Mouse (Mus musculus) embryo, embryonic 11 days (tissue): Measurements from ENCODE around the gene Dlgap1.

ENCODE experiments used
- DNase-seq: peaks from one replicate; pipeline ENCODE4 v3.0.0-alpha.2; 2015

The Dlgap1 gene

DNA sequence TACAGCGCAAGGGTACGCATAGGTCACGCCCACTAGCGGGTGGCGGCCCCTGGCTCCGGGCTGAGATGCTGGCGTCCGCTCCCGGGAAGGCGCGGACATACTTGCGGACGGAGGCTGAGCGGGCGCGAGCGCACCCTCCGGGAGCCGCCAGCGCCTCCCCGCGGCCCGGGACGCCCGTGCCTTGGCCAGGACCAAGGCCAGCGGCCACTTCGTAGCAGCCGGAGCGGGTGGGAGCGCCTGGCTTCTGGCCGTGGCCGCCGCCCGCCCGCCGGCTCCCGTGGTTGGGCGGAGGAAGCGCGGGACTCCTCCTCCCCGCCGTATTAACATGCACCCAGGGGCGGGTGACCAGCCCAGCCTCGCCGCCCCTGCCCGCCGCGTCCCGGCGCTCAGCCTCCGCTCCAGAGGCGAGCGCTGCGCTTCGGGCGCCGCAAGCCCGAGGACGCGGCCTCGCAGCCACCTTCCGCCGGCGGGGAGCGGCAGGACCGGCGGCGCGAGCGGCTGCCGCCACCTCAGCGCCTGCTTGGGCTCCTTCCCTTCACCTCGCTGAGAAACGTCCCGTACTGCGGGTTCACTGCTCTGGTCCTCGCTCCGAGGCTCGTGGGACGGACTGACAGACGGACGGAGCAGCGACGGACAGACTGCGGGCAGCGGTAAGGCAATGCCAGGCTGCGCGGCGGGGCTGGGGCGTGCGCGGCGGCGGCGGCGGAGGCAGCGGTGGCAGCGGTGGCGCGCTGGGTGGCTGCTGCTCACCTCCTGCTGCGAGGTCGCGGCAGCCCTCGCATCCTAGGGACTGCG, at the start of gene Dlgap1:
Gene Dlgap1 (plus strand): TSS at position 53 of the 795 bp plus-strand sequence.
- peak; percentile 92 for DNase-seq

GRCm38 (mm10) chr17:69954936-69955335, 13.9 kb upstream of the Dlgap1 start:
- DNase-seq: no peak

- peak; percentile 47 for DNase-seq
These were observed 1.2 kb downstream of the Dlgap1 start for GRCm38 (mm10) chr17:69969816-69970750.

- no peak for DNase-seq
These were observed 4.2 kb downstream of the Dlgap1 start for GRCm38 (mm10) chr17:69973081-69973480.

DNA sequence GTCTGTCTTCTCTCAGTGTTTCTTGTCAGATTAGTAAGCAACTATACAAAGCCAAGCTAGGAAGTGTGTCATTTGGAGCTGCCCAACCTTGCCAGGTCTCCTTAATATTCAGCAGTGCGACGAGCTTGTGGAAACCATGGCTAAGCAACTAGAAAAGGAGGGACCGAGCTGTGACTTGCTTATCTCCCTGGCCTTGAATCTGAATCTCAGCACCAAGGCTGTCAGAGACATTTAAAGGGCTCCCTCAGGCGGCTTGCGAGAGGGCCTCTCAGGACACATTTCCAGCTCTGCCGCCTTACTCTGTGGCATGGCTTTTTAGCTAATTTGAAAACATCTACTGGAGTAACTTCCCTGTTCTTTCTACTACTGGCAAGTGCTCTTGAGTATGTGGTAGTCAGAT, 5.1 kb downstream of the Dlgap1 start:
- DNase-seq: no peak

DNA sequence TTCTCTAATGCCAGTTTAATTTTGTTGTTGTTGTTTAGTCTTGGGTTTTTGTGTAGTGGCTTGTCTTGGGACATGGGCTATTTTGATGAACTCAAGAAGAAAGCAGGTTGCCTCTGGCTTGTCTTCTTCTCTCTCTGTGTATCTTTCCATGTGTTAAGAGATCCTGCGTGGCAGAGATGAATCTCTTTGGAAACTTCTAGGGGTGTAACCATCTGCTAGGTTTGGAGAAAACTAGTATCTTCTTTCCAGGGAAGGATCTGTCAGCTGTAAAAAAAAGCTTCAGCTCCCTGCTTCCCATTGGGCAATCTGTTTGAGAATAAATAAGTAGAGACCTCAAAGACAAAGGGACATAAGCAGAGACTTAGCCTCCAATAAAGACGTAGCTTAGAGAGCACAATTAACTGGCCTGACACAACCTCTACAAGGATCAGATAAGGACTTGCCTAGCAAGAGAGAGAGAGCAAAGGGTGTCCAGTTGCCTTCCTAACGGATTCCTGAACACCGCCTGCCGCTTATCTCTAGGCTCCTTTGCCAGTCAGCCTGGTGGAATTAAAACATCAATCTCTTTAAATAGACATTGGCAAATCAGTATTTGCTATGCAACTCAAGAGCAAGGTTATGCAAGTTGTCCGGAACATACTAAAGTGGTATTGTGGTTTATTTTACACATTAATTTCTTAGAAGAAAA, 13.5 kb downstream of the Dlgap1 start:
- no peak for DNase-seq

DNA sequence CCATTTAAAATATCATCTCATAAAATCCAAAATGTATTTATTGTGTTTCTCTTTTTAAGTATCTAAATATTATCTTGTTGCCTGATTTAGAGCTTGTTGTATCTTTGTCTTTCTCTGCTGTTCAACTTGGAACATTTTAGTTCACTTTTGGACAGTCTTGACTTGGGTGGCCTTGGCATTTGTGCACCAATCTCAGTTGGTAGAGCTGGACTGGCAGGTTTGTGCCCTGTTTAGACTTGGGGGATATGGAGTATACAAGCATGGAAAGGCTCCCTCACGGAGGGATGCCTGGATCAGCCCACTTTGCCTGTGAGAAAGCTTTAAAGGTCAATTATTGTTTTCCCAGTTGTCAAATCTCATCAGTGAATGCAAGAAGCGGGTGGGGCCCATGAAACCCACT, 27.5 kb downstream of the Dlgap1 start:
- no peak for DNase-seq

- DNase-seq: no peak
These were observed 33.2 kb downstream of the Dlgap1 start for GRCm38 (mm10) chr17:70002026-70002425.

GRCm38 (mm10) chr17:70004628-70005027, 35.8 kb downstream of the Dlgap1 start:
- no peak for DNase-seq

DNA sequence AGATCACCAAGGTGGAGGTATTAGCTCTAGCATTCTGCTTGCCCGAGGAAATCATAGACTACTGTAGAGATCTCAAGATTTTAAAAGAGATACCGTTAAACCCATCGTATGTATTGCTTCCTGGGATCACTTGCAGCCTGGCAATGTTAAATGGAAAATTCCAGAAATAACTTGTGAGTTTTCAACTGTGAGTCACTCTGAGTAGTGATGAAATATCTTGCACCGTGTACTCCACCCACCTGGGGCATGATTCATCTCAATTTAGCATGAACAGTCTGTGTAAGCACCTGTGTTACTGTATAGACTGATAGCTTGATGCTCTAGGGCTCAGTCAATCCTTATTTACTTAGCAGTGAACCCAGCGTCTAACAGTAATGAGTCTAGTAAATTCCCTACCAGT, 38.7 kb downstream of the Dlgap1 start:
- DNase-seq: no peak

- no peak for DNase-seq
These were observed 47.6 kb downstream of the Dlgap1 start for GRCm38 (mm10) chr17:70016511-70016910.

GRCm38 (mm10) chr17:70020376-70020775, 51.5 kb downstream of the Dlgap1 start:
- DNase-seq: no peak

GRCm38 (mm10) chr17:70022618-70023017, 53.7 kb downstream of the Dlgap1 start:
- no peak for DNase-seq

GRCm38 (mm10) chr17:70034862-70035261, 66.0 kb downstream of the Dlgap1 start:
- no peak for DNase-seq

DNA sequence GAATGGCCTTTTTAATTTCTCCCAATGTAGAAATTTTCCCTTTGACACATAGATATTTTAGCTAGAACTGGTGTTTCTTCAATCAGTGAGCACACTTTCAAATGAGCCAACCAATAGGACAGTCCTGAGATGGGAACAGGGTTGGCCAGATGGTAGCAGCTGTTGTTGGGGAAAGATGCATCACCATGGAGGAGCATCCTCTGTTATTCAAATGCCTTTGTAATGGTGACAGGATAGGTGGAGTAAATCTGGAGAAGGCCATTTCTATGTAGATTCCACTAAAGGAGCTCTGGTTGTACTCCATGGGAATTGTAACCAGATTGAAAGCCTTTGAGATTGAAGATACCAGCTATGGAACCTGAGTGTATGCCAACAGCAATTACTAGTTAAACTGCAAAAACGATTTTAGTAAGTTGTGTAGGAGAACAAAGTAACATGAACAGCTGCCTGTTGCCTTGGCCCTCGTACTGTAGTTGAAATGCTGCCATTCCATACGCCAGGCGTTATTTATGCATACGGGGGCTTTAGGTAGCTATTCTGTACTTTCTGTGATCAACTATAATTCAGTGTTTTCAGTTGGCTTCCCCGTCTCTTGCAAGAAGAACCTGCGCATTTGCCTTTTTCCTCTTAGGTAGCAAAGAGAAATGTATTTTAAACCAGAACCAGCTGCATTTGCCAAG, 72.0 kb downstream of the Dlgap1 start:
- DNase-seq: no peak

- DNase-seq: no peak
These were observed 99.4 kb downstream of the Dlgap1 start for GRCm38 (mm10) chr17:70068281-70068680.

DNA sequence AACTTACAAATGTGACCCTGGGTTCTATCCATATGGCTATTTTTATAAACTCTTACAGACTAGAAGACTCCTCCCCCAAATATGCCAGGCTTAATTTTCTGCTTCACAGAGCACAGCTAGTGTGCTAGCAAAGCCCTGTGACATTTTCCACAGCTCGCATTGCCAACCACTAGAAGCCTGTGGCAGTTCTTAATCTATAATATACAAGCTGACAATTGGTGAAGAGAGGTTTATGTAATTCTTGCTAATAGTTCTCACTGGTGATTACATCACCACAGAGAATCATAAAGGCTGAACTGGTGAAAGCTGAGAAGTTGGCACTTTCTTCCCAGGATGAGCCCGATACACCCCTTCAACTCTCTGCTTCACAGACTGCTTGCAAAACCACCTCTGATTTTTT, 103.2 kb downstream of the Dlgap1 start:
- DNase-seq: no peak

- DNase-seq: no peak
These were observed 119.3 kb downstream of the Dlgap1 start for GRCm38 (mm10) chr17:70088220-70088619.

DNA sequence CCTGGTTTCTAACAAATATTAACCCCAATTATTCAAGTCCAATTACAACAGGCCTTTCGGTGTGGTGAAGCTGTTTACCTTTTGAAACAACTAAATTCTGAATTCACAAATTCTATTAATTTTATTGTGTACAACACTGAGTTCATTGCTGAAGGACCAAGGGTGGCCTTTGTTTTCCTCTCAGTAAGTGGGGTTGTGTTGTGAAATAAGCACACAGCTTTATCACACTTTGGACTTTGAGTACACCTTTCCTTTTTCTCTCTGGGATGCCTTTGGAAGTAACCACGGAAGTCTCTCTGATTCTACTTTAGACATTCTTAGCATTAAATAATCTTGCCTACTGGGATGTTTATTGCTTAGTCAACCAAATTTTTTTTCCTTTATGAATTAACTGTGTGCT, 121.9 kb downstream of the Dlgap1 start:
- DNase-seq: no peak

DNA sequence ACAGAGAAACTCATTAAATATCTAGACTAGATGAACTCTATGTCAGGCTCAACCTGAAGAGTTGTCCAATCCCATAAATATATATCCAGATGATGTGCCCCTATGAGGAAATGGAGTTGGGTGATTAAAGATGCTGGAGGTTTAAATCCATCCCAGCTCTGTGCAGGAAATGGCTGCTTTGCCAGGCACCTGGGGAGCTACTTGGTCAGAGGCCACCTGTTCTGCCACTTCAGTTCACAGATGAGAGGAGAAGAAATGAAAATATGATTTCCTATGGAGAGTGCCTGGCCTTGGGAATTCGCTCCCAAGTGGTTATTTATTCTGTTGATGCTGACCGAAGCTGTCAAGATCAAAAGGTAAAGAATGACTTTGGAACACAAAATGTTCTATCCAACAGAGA, 160.3 kb downstream of the Dlgap1 start:
- no peak for DNase-seq

DNA sequence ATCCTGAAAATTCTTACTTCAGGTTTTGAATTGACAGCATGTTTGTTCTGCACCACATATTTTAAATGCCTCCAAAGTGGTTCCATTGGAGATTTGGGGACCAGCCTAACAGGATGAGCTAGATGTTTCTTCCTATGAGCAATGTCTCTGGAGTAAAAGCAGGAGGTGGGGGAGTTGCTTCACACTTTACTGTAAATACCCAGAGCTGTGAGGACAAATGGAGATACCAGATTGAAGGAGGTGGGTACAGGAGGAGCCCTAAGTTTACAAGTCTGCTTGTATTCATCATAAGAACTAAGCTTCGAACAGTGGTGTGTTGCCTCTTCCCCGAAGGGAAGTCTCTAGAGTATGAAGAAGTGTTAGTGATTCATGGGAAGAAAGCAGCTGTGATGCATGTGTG, 201.0 kb downstream of the Dlgap1 start:
- no peak for DNase-seq

DNA sequence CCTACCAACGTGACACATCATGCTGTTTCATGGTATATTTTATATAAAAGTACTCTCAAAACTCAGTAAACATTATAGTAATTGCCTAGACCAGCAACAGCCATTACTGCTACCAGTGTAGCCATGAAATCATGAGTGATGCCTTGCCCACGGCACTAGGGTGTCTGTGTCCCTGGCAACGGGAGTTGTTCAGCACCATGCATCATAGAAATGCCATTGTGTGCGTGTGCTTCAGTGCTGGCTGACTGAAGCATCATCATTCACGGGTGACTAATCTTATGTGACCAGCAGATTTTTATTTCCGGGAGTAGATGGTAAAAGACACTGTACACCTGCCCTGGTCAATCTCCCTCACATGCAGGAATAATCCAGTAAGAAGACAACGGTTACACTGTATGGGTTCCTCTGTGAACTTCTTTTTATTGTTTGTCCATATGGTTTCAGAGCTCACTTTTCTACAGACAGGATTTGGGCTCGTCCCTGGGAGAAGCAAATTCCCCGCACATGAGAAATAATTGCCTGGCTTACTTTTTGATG, 203.7 kb downstream of the Dlgap1 start:
- no peak for DNase-seq
